Comparison of ENCODE assay signal across 19 mouse cellular contexts in genomic region chrX:134350205-134350604, GRCm38 (mm10). TPM values are rescaled to one million over a fixed set of nuclear protein-coding genes. Genes with fewer than 3 reads are reported as not detected.
DNase-seq lines count a peak whose midpoint lies in the region; ATAC-seq and TF ChIP-seq lines count a peak whose summit lies in the region.
"Had no signal": no experiment of that assay in that cellular context is flagged by ENCODE, and none has a peak within 500 bp of the region (broad histone marks: within the 10 kb centered on the region; RNA-seq: fewer than 3 reads in every experiment).

No protein-coding gene starts in this region.

- 52% methylated on average over 6 of the region's 6 CpGs for WGBS in lung, postnatal 0 days
- 85% methylated on average over 6 of the region's 6 CpGs for WGBS in lung, adult 2 months

- H3K36me3 ChIP-seq in lung, postnatal 0 days (ENCODE audit: insufficient read depth, low read length) = no peaks in the 10 kb centered on the region

- no peaks in the 10 kb centered on the region for H3K4me1 ChIP-seq in lung, postnatal 0 days (ENCODE audit: insufficient read depth, low read depth, low read length)
- H3K4me1 ChIP-seq in lung, adult 2 months (ENCODE audit: control insufficient read depth, insufficient read depth, low read length) = no peaks in the 10 kb centered on the region

- H3K27me3 ChIP-seq in lung, postnatal 0 days (replicated peaks; ENCODE audit: insufficient read depth, low read length) = no peaks in the 10 kb centered on the region
- H3K27me3 ChIP-seq: CH12.LX had no signal

- H3K9me3 ChIP-seq in lung, postnatal 0 days (ENCODE audit: low read length) = no peaks in the 10 kb centered on the region
- H3K9me3 ChIP-seq: G1E had no signal

- peak; percentile 71 for ATAC-seq in lung, postnatal 0 days
- ATAC-seq: activated CD4-positive, CD25-positive, alpha-beta regulatory T cell, adult 4 months; CD4-positive, CD25-positive, alpha-beta regulatory T cell, adult 4 months; Patski had no signal

- no peak overlapping the region for H3K27ac ChIP-seq in lung, postnatal 0 days (ENCODE audit: low read length)

- H3K4me2 ChIP-seq in lung, postnatal 0 days (replicated peaks; ENCODE audit: low read depth, low read length) = no peak overlapping the region

- TF ChIP-seq EP300 in lung, postnatal 0 days (IDR thresholded peaks at IDR 0.05) = 0 out of 2 replicates have a peak, but pooled peaks have one; percentile 7

- H3K4me3 ChIP-seq in lung, postnatal 0 days (ENCODE audit: low read depth, low read length) = no peak overlapping the region
- H3K4me3 ChIP-seq in lung, adult 2 months (replicated peaks; ENCODE audit: extremely low read depth, low read depth, low read length) = no peak overlapping the region

- peak; percentile 59 for DNase-seq in lung, postnatal 0 days (ENCODE audit: low spot score)
- DNase-seq in lung, adult 18-20 months = no peak
- peak; percentile 15 for DNase-seq in lung, postnatal 36 days
- no peak for DNase-seq in lung, adult 2 months
- DNase-seq: adrenal gland, adult 2 months; adrenal gland, adult 8-10 months; adrenal gland, postnatal 10 days; adrenal gland, postnatal 14 days; adrenal gland, postnatal 25 days; adrenal gland, postnatal 36 days; B cell, adult 2 months; cerebellum, adult 11 months; cerebellum, adult 11-12 months; cerebellum, adult 18-20 months had no signal

- no peak overlapping the region for H3K9ac ChIP-seq in lung, postnatal 0 days (replicated peaks; ENCODE audit: low read depth)

- TF ChIP-seq CTCF in lung, postnatal 0 days (IDR thresholded peaks at IDR 0.05) = no peak
- no peak for TF ChIP-seq CTCF in lung, adult 2 months (IDR thresholded peaks at IDR 0.05; ENCODE audit: insufficient read depth, low read length)

- TF ChIP-seq POLR2A in lung, adult 2 months (IDR thresholded peaks at IDR 0.05; ENCODE audit: borderline replicate concordance, extremely low read depth, low read depth, low read length) = no peak

RNA-seq across cellular contexts. Expression of gene Cenpi, which starts 42.3 kb away (rescaled TPM):
- polyA plus RNA-seq in lung, postnatal 0 days (2015; fragmentation: Nextera tagmentation; extraction: Ambion mirVana) = 1.8 and 2.0 TPM in 2 replicates
- polyA plus RNA-seq in lung, adult 2 months (2012; rRNA removed) = 0.12 and 0.32 TPM in 2 replicates

RNA-seq across cellular contexts. Expression of gene Drp2, which starts 54.1 kb away (rescaled TPM):
- polyA plus RNA-seq in lung, postnatal 0 days (2015; fragmentation: Nextera tagmentation; extraction: Ambion mirVana) = 0.06 and 0.17 TPM in 2 replicates
- 0.24 and 0.75 TPM in 2 replicates for polyA plus RNA-seq in lung, adult 2 months (2012; rRNA removed)
- polyA plus RNA-seq: CD4-positive, CD25-positive, alpha-beta regulatory T cell, adult 4 months had no signal

RNA-seq across cellular contexts. Expression of gene Tmem35a, which starts 55.2 kb away (rescaled TPM):
- polyA plus RNA-seq in lung, postnatal 0 days (2015; fragmentation: Nextera tagmentation; extraction: Ambion mirVana) = 1.4 and 1.5 TPM in 2 replicates
- polyA plus RNA-seq in lung, adult 2 months (2012; rRNA removed) = 1.1 and 1.6 TPM in 2 replicates
- polyA plus RNA-seq: activated CD4-positive, CD25-positive, alpha-beta regulatory T cell, adult 4 months; G1E; Patski had no signal

Comparison
In these comparisons a context has a peak if more than half of its experiments do, and no peak if none do; other contexts are left out.
1. DNase-seq: peak in lung, postnatal 0 days (single experiment) and lung, postnatal 36 days (single experiment); none in lung, adult 18-20 months (0 of 2) and lung, adult 2 months (single experiment).